Mouse (Mus musculus) neural tube, embryonic 13.5 days (tissue): Measurements from ENCODE around the gene Iqsec1. TPM values are rescaled to one million over a fixed set of nuclear protein-coding genes. Genes with fewer than 3 reads are reported as not detected.

ENCODE experiments used
- ATAC-seq: fragments of 200-750 bp; cut with Nextera tagmentation; 2 replicates; pipeline ENCODE4 v1.8.0; 2017; ENCODE audit warnings: low read depth, mild to moderate bottlenecking, moderate TSS enrichment, moderate library complexity
- H3K27ac ChIP-seq: fragments of 300-500 bp; sonication (generic); replicated peaks from 2 replicates; pipeline ENCODE4 v1.5.1; 2015; ENCODE audit warnings: moderate library complexity, mild to moderate bottlenecking, inconsistent platforms
- H3K27me3 ChIP-seq: fragments of 300-500 bp; sonication (generic); 2 replicates; pipeline ENCODE4 v1.6.1; 2015; ENCODE audit warnings: mild to moderate bottlenecking, inconsistent platforms
- H3K36me3 ChIP-seq: fragments of 300-500 bp; sonication (generic); 2 replicates; pipeline ENCODE4 v1.6.1; 2015; ENCODE audit warnings: mild to moderate bottlenecking, inconsistent platforms
- H3K4me1 ChIP-seq: fragments of 300-500 bp; sonication (generic); replicated peaks from 2 replicates; pipeline ENCODE4 v1.6.1; 2015; ENCODE audit warnings: inconsistent platforms
- H3K4me2 ChIP-seq: fragments of 300-500 bp; sonication (generic); 2 replicates; pipeline ENCODE4 v1.6.1; 2015; ENCODE audit warnings: inconsistent platforms, mild to moderate bottlenecking, moderate library complexity
- H3K4me3 ChIP-seq: fragments of 300-500 bp; sonication (generic); 2 replicates; pipeline ENCODE4 v1.5.1; 2015; ENCODE audit warnings: mild to moderate bottlenecking, inconsistent platforms
- H3K9ac ChIP-seq: fragments of 300-500 bp; sonication (generic); 2 replicates; pipeline ENCODE4 v1.6.1; 2015; ENCODE audit warnings: moderate library complexity, mild to moderate bottlenecking, inconsistent platforms
- H3K9me3 ChIP-seq: fragments of 300-500 bp; sonication (generic); 2 replicates; pipeline ENCODE4 v1.6.1; 2016; ENCODE audit warnings: inconsistent platforms
- WGBS: fragments of 180-500 bp; shearing (Covaris S2); methylation state at CpG from one replicate; pipeline ENCODE4 v1.1.7; 2015; 5-methylcytosine and 5-hydroxymethylcytosine counted together
- polyA plus RNA-seq: library from polyadenylated mRNA; unstranded; fragments of >200 nt; fragmentation: Nextera tagmentation; extraction: Ambion mirVana; gene quantifications from 2 replicates; pipeline ENCODE4 v1.2.1, GENCODE M21; 2015

Iqsec1 gene
- polyA plus RNA-seq, 1 experiment from 2014 or later = 15.0 TPM

- 87% methylated on average over 5 of the region's 5 CpGs for WGBS
- H3K4me1 ChIP-seq = peaks cover 24% of the 10 kb centered on the region
- no peak overlapping the region for H3K4me2 ChIP-seq
- H3K27ac ChIP-seq = no peak overlapping the region
- H3K36me3 ChIP-seq = no peaks in the 10 kb centered on the region
- no peak overlapping the region for H3K4me3 ChIP-seq
- H3K9ac ChIP-seq = no peak overlapping the region
- H3K9me3 ChIP-seq = no peaks in the 10 kb centered on the region
- no peak for ATAC-seq
- H3K27me3 ChIP-seq = no peaks in the 10 kb centered on the region
Measured at GRCm38 (mm10) chr6:90789520-90789919, 199.0 kb downstream of the Iqsec1 start.

DNA sequence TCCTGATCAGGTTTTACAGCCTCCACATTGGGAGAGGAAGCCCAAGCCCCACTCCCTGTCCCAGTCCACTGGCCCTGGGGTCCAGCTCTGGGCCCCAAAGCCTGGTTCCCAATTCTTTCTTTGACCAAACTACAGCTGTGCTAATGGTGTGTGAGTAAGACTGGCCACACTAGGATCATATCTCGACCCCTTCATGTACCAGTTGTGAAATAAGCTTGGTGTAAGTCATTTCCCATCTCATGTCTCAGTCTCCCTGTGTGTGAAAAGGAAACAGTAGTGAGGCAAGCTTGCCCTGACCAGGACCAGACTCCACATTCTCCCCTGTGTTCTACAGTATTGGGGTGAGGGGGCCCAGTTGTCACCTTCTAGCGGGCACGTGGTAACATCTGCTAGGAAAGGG is 200.9 kb downstream of the Iqsec1 start:
- H3K4me1 ChIP-seq = peaks cover 43% of the 10 kb centered on the region
- H3K27ac ChIP-seq = no peak overlapping the region
- no peaks in the 10 kb centered on the region for H3K27me3 ChIP-seq
- WGBS = 97% methylated on average over 3 of the region's 3 CpGs
- H3K4me3 ChIP-seq = no peak overlapping the region
- H3K4me2 ChIP-seq = no peak overlapping the region
- ATAC-seq = no peak
- no peaks in the 10 kb centered on the region for H3K36me3 ChIP-seq
- H3K9me3 ChIP-seq = no peaks in the 10 kb centered on the region
- H3K9ac ChIP-seq = no peak overlapping the region

DNA sequence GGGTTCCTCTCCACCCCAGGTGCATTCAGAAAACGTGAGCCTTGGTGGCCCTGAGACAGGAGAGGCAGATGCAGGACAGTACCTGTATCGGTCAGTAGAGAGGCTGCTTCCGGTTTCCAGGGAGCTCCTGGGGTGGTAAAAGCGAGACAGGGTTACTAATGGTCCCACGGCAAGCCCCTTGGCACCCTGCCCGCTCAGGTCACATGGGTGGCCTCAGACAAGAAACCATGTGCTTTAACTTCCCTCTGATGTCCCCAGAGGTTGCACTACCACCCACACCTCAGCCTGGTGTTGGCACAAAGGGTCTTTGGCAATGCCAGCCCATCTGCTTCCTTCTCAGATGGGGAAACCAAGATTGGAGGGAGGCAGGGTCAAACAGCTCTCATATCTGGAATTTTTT is 201.4 kb downstream of the Iqsec1 start:
- H3K27me3 ChIP-seq = no peaks in the 10 kb centered on the region
- ATAC-seq = no peak
- 42% methylated on average over 6 of the region's 6 CpGs for WGBS
- no peaks in the 10 kb centered on the region for H3K9me3 ChIP-seq
- peaks cover 48% of the 10 kb centered on the region for H3K4me1 ChIP-seq
- H3K36me3 ChIP-seq = no peaks in the 10 kb centered on the region
- H3K9ac ChIP-seq = no peak overlapping the region
- H3K27ac ChIP-seq = peak overlapping the region; percentile 77
- H3K4me3 ChIP-seq = no peak overlapping the region
- no peak overlapping the region for H3K4me2 ChIP-seq

GRCm38 (mm10) chr6:90786589-90786988 is 201.9 kb downstream of the Iqsec1 start:
- H3K4me1 ChIP-seq = peaks cover 53% of the 10 kb centered on the region
- WGBS = 24% methylated on average over 3 of the region's 3 CpGs
- H3K27ac ChIP-seq = peak overlapping the region; percentile 77
- H3K9ac ChIP-seq = no peak overlapping the region
- no peaks in the 10 kb centered on the region for H3K27me3 ChIP-seq
- H3K36me3 ChIP-seq = no peaks in the 10 kb centered on the region
- no peak overlapping the region for H3K4me3 ChIP-seq
- H3K9me3 ChIP-seq = no peaks in the 10 kb centered on the region
- no peak overlapping the region for H3K4me2 ChIP-seq
- ATAC-seq = no peak

DNA sequence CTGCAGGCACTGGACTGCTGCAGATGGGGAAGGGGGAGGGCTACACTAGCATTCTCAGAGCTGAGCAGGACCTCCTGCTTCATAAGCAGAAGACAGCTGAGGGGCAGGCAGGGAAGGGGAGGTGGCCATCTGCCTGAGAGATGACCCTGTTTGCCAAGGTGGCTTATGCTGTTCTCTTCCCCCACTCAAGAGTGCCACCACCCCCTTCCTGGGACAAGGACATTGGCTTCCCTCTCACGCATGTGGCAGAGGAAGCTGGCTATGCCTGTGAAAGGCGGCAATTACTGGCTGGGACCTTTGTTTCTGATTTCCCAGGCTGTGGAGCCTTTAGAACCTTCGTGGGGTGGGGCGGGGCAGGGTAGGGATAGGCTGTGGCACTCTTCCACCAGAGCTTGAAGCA is 204.5 kb downstream of the Iqsec1 start:
- WGBS = 25% methylated on average over 4 of the region's 4 CpGs
- H3K36me3 ChIP-seq = no peaks in the 10 kb centered on the region
- peaks cover 79% of the 10 kb centered on the region for H3K4me1 ChIP-seq
- H3K27ac ChIP-seq = peak overlapping the region; percentile 96
- no peaks in the 10 kb centered on the region for H3K27me3 ChIP-seq
- 0 out of 2 replicates have a peak overlapping the region, but pooled peaks have one; percentile 26 for H3K9ac ChIP-seq
- no peak overlapping the region for H3K4me2 ChIP-seq
- ATAC-seq = peak; percentile 5; the same call in 1 of the 2 replicates
- H3K9me3 ChIP-seq = no peaks in the 10 kb centered on the region
- H3K4me3 ChIP-seq = no peak overlapping the region

- Histone ChIP-seq H3K36me3 (no peaks in the 10 kb centered on the region), H3K9me3 (no peaks in the 10 kb centered on the region), H3K4me1 (peaks cover 86% of the 10 kb centered on the region), H3K4me2 (no peak overlapping the region), H3K9ac (no peak overlapping the region), H3K27me3 (no peaks in the 10 kb centered on the region), H3K4me3 (no peak overlapping the region), H3K27ac (peak overlapping the region; percentile 96)
- ATAC-seq = no peak
Measured at GRCm38 (mm10) chr6:90783176-90783575, 205.3 kb downstream of the Iqsec1 start.

DNA sequence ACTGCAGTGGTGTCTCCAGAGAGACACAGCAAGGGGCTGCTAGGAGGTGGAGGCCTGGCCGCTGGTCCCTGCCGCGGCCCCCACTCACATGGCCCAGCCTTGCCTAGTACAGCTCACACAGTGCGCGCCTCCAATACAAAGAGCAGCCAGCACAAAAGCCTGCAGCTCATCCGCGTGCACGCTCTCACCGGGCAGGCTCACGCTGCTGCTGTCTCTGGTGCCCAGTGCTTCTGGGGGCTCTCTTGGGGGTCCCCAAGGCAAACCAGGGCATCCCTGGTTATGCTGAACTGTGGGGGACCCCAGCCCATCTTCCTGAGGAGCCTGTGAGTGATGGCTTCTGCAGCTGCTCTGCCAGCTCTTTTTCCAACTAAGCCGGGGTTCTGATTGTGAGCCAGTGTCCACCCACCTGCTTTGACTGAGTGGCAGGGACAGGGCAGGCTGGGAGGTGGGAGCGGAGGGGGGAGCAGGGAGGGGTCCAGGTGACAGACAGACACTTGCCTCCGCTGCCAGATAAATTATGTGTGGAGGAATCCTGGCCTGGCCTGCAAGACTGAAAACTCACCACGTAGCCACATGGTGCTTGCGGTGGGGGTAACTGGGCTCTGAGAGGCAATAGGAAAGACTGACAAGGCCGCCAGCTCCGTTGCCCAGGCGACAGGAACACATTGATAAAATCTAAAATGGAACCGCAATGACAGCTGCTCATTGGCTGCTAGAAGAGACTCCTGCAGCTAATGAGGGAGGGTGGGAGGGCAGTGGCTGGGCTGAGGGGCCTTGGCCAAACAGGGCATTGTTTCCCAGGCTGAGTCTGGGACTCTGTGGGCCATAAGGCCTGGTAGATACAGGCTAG is 206.3 kb downstream of the Iqsec1 start:
- Histone ChIP-seq H3K27ac (peak overlapping the region; percentile 96), H3K27me3 (no peaks in the 10 kb centered on the region), H3K4me3 (peak overlapping the region; percentile 31), H3K9me3 (no peaks in the 10 kb centered on the region), H3K4me2 (peak overlapping the region; percentile 54), H3K36me3 (no peaks in the 10 kb centered on the region), H3K9ac (peak overlapping the region; percentile 69), H3K4me1 (peaks cover 82% of the 10 kb centered on the region)
- 9% methylated on average over 19 of the region's 19 CpGs for WGBS
- peak; percentile 81 for ATAC-seq

- Histone ChIP-seq H3K4me1 (peaks cover 70% of the 10 kb centered on the region), H3K27me3 (no peaks in the 10 kb centered on the region), H3K4me3 (peak overlapping the region; percentile 31), H3K9ac (peak overlapping the region; percentile 69), H3K9me3 (no peaks in the 10 kb centered on the region), H3K36me3 (peaks cover 3% of the 10 kb centered on the region; the same call in 1 of the 2 replicates), H3K27ac (peak overlapping the region; percentile 96), H3K4me2 (peak overlapping the region; percentile 54)
- 42% methylated on average over 2 of the region's 2 CpGs for WGBS
- ATAC-seq = 0 out of 2 replicates have a peak, but pooled peaks have one; percentile 5
Measured at GRCm38 (mm10) chr6:90780532-90780931, 208.0 kb downstream of the Iqsec1 start.

- Histone ChIP-seq H3K9me3 (no peaks in the 10 kb centered on the region), H3K36me3 (peaks cover 3% of the 10 kb centered on the region; the same call in 1 of the 2 replicates), H3K9ac (no peak overlapping the region), H3K27ac (peak overlapping the region; percentile 49; the same call in 1 of the 2 replicates), H3K4me2 (peak overlapping the region; percentile 54), H3K4me3 (no peak overlapping the region), H3K27me3 (no peaks in the 10 kb centered on the region), H3K4me1 (peaks cover 63% of the 10 kb centered on the region)
- ATAC-seq = no peak
- 38% methylated on average over 6 of the region's 6 CpGs for WGBS
Measured at GRCm38 (mm10) chr6:90778841-90779240, 209.6 kb downstream of the Iqsec1 start.

GRCm38 (mm10) chr6:90777302-90777701 is 211.2 kb downstream of the Iqsec1 start:
- Histone ChIP-seq H3K36me3 (peaks cover 3% of the 10 kb centered on the region; the same call in 1 of the 2 replicates), H3K4me1 (peaks cover 53% of the 10 kb centered on the region), H3K27me3 (no peaks in the 10 kb centered on the region), H3K27ac (no peak overlapping the region), H3K9me3 (no peaks in the 10 kb centered on the region), H3K9ac (no peak overlapping the region), H3K4me3 (no peak overlapping the region), H3K4me2 (no peak overlapping the region)
- 81% methylated on average over 1 of the region's 1 CpGs for WGBS
- ATAC-seq = no peak

GRCm38 (mm10) chr6:90775606-90776005 is 212.9 kb downstream of the Iqsec1 start:
- H3K4me3 ChIP-seq = no peak overlapping the region
- H3K27ac ChIP-seq = no peak overlapping the region
- peaks cover 3% of the 10 kb centered on the region; the same call in 1 of the 2 replicates for H3K36me3 ChIP-seq
- H3K4me2 ChIP-seq = no peak overlapping the region
- no peak for ATAC-seq
- no peaks in the 10 kb centered on the region for H3K9me3 ChIP-seq
- WGBS = 97% methylated on average over 1 of the region's 1 CpGs
- no peak overlapping the region for H3K9ac ChIP-seq
- H3K4me1 ChIP-seq = peaks cover 36% of the 10 kb centered on the region
- H3K27me3 ChIP-seq = no peaks in the 10 kb centered on the region

- H3K4me1 ChIP-seq = peaks cover 25% of the 10 kb centered on the region
- H3K9ac ChIP-seq = no peak overlapping the region
- ATAC-seq = no peak
- H3K27ac ChIP-seq = no peak overlapping the region
- H3K4me3 ChIP-seq = no peak overlapping the region
- peaks cover 3% of the 10 kb centered on the region; the same call in 1 of the 2 replicates for H3K36me3 ChIP-seq
- H3K4me2 ChIP-seq = no peak overlapping the region
- no peaks in the 10 kb centered on the region for H3K9me3 ChIP-seq
- no peaks in the 10 kb centered on the region for H3K27me3 ChIP-seq
Measured at GRCm38 (mm10) chr6:90773811-90774233, 214.7 kb downstream of the Iqsec1 start.
